Mouse (Mus musculus) limb, embryonic 11.5 days (tissue): ENCODE results near the gene Lrp4. TPM values are rescaled to one million over a fixed set of nuclear protein-coding genes. Genes with fewer than 3 reads are reported as not detected.

Experiments
- ATAC-seq: fragments of 200-750 bp; cut with Nextera tagmentation; 2 replicates; pipeline ENCODE4 v1.8.0; 2017; ENCODE audit warnings: low read depth; ENCODE audit not compliant: insufficient number of reproducible peaks, low FRiP score, low TSS enrichment
- DNase-seq: peaks from one replicate; pipeline ENCODE4 v3.0.0-alpha.2; 2015; ENCODE audit warnings: low spot score
- H3K27ac ChIP-seq: fragments of 300-500 bp; sonication (generic); replicated peaks from 2 replicates; pipeline ENCODE4 v1.5.1; 2014; ENCODE audit warnings: low read depth, mild to moderate bottlenecking, low read length
- H3K27me3 ChIP-seq: fragments of 300-500 bp; sonication (generic); 2 replicates; pipeline ENCODE4 v1.6.1; 2014; ENCODE audit warnings: mild to moderate bottlenecking, low read length, mixed read lengths; ENCODE audit not compliant: control insufficient read depth, insufficient read depth
- H3K36me3 ChIP-seq: fragments of 300-500 bp; sonication (generic); 2 replicates; pipeline ENCODE4 v1.6.1; 2014; ENCODE audit warnings: mild to moderate bottlenecking, low read length, moderate library complexity, mixed read lengths; ENCODE audit not compliant: control insufficient read depth, insufficient read depth
- H3K4me1 ChIP-seq: fragments of 300-500 bp; sonication (generic); 2 replicates; pipeline ENCODE4 v1.6.1; 2014; ENCODE audit warnings: low read length, mixed read lengths; ENCODE audit not compliant: control insufficient read depth, insufficient read depth
- H3K4me2 ChIP-seq: fragments of 300-500 bp; sonication (generic); 2 replicates; pipeline ENCODE4 v1.6.1; 2014; ENCODE audit warnings: low read depth, mild to moderate bottlenecking, moderate library complexity; ENCODE audit not compliant: severe bottlenecking
- H3K4me3 ChIP-seq: fragments of 300-500 bp; sonication (generic); 2 replicates; pipeline ENCODE4 v1.5.1; 2014; ENCODE audit warnings: low read depth, low read length
- H3K9ac ChIP-seq: fragments of 300-500 bp; sonication (generic); 2 replicates; pipeline ENCODE4 v1.6.1; 2014; ENCODE audit warnings: mild to moderate bottlenecking, low read length
- H3K9me3 ChIP-seq: fragments of 300-500 bp; sonication (generic); 2 replicates; pipeline ENCODE4 v1.6.1; 2016; ENCODE audit warnings: low read length; ENCODE audit not compliant: control insufficient read depth
- WGBS: fragments of 180-500 bp; shearing (Covaris S2); extraction: QIAGEN DNeasy Blood & Tissue Kit; methylation state at CpG from one replicate; pipeline ENCODE4 v1.1.7; 2014; 5-methylcytosine and 5-hydroxymethylcytosine counted together
- polyA plus RNA-seq: library from polyadenylated mRNA; unstranded; fragments of >200 nt; fragmentation: Nextera tagmentation; extraction: Ambion mirVana; gene quantifications from 2 replicates; pipeline ENCODE4 v1.2.1, GENCODE M21; 2014

Gene Lrp4
- polyA plus RNA-seq, 1 experiment from 2014 or later: 5.4 TPM

DNA sequence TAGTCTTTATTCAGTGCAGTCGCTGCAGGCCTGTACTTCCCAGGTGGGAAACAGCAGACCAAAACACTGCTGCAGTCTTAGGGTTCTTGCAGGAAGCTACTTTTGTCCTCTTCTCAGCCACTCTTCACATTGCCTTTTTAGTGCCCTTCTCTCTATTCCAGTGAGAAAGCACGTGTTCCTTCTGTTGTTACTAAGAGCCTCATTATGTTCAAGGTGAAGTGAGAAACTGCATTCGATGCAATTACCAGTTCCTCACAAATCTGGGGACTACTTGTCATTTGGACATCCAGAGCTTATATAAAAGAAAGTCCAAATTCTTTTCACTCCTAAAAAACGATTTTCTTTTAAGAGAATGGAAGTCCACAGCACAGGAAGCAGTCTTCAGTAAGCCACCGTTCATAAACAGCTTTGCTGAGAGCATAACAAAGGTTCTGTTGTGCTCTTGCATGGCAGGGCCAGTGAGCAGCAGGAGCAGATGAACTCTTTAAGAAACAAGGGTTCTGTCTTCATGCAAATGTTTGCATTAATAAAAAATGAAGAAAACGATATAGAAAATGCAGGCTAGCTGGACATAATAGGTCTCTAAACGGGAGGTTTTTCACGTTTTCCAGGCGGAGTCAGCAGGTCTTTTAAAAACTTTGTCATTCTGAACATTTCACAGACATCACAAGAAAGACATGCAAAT, 27.3 kb upstream of the Lrp4 start:
- Histone ChIP-seq H3K27ac (no peak overlapping the region; the same call in 1 of the 2 replicates), H3K9me3 (no peaks in the 10 kb centered on the region), H3K4me3 (no peak overlapping the region), H3K4me1 (no peaks in the 10 kb centered on the region), H3K9ac (no peak overlapping the region), H3K27me3 (no peaks in the 10 kb centered on the region), H3K36me3 (no peaks in the 10 kb centered on the region), H3K4me2 (no peak overlapping the region)
- DNase-seq: no peak
- no peak for ATAC-seq
- 41% methylated on average over 9 of the region's 9 CpGs for WGBS

- Histone ChIP-seq H3K9me3 (no peaks in the 10 kb centered on the region), H3K4me3 (no peak overlapping the region), H3K4me1 (no peaks in the 10 kb centered on the region), H3K36me3 (no peaks in the 10 kb centered on the region), H3K4me2 (no peak overlapping the region), H3K9ac (no peak overlapping the region), H3K27me3 (no peaks in the 10 kb centered on the region), H3K27ac (no peak overlapping the region)
- ATAC-seq: no peak
- WGBS: 48% methylated on average over 6 of the region's 6 CpGs
- no peak for DNase-seq
Observed at GRCm38 (mm10) chr2:91430600-91430919, 26.8 kb upstream of the Lrp4 start.

- no peak overlapping the region for H3K27ac ChIP-seq
- H3K9ac ChIP-seq: no peak overlapping the region
- no peak overlapping the region for H3K4me2 ChIP-seq
- DNase-seq (no peak), ATAC-seq (no peak)
- H3K27me3 ChIP-seq: no peaks in the 10 kb centered on the region
- no peak overlapping the region for H3K4me3 ChIP-seq
- no peaks in the 10 kb centered on the region for H3K4me1 ChIP-seq
- 92% methylated on average over 8 of the region's 8 CpGs for WGBS
- H3K36me3 ChIP-seq: no peaks in the 10 kb centered on the region
- H3K9me3 ChIP-seq: no peaks in the 10 kb centered on the region
Observed at GRCm38 (mm10) chr2:91436713-91437112, 20.6 kb upstream of the Lrp4 start.

- Histone ChIP-seq H3K4me3 (no peak overlapping the region), H3K4me2 (no peak overlapping the region), H3K9ac (no peak overlapping the region), H3K27ac (no peak overlapping the region), H3K9me3 (no peaks in the 10 kb centered on the region), H3K4me1 (no peaks in the 10 kb centered on the region), H3K36me3 (no peaks in the 10 kb centered on the region), H3K27me3 (no peaks in the 10 kb centered on the region)
- DNase-seq (no peak), ATAC-seq (no peak)
- WGBS: 91% methylated on average over 5 of the region's 5 CpGs
Observed at GRCm38 (mm10) chr2:91437116-91437815, 20.0 kb upstream of the Lrp4 start.

GRCm38 (mm10) chr2:91439271-91439670, 18.0 kb upstream of the Lrp4 start:
- ATAC-seq (no peak), DNase-seq (no peak)
- H3K27ac ChIP-seq: no peak overlapping the region
- H3K4me3 ChIP-seq: no peak overlapping the region
- H3K4me2 ChIP-seq: no peak overlapping the region
- no peaks in the 10 kb centered on the region for H3K27me3 ChIP-seq
- H3K36me3 ChIP-seq: no peaks in the 10 kb centered on the region
- 0 out of 2 replicates have a peak, but pooled peaks cover 2% of the 10 kb centered on the region for H3K4me1 ChIP-seq
- no peaks in the 10 kb centered on the region for H3K9me3 ChIP-seq
- no peak overlapping the region for H3K9ac ChIP-seq
- WGBS: 82% methylated on average over 10 of the region's 10 CpGs

DNA sequence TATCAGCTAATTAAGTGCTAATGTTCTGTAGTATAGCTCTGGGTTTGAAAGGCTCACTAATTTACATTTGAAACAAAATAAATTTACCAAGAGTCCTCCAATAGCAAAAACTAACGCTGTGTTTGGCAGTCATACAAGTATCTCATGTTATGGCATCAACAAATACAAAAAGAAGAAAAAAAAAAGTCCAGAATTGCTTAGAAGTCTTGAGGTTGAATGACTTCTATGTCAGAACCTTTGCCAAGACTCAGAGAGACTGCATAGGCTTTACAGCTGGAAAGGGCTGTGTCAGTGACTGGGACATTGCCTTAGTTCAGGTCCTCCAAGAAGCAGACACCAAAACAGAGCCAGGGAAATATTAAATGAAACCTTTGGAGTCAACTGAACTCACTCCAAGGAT, 17.4 kb upstream of the Lrp4 start:
- Histone ChIP-seq H3K4me2 (no peak overlapping the region), H3K9me3 (no peaks in the 10 kb centered on the region), H3K36me3 (no peaks in the 10 kb centered on the region), H3K4me3 (no peak overlapping the region), H3K4me1 (0 out of 2 replicates have a peak, but pooled peaks cover 2% of the 10 kb centered on the region), H3K27ac (no peak overlapping the region), H3K9ac (no peak overlapping the region), H3K27me3 (no peaks in the 10 kb centered on the region)
- no peak for ATAC-seq
- no peak for DNase-seq
- WGBS: 81% methylated on average over 1 of the region's 1 CpGs

- Histone ChIP-seq H3K4me2 (no peak overlapping the region), H3K4me1 (0 out of 2 replicates have a peak, but pooled peaks cover 2% of the 10 kb centered on the region), H3K36me3 (no peaks in the 10 kb centered on the region), H3K27ac (no peak overlapping the region), H3K4me3 (no peak overlapping the region), H3K27me3 (no peaks in the 10 kb centered on the region), H3K9ac (no peak overlapping the region), H3K9me3 (no peaks in the 10 kb centered on the region)
- no peak for DNase-seq
- 86% methylated on average over 5 of the region's 5 CpGs for WGBS
- no peak for ATAC-seq
Observed at GRCm38 (mm10) chr2:91440686-91441085, 16.6 kb upstream of the Lrp4 start.

DNA sequence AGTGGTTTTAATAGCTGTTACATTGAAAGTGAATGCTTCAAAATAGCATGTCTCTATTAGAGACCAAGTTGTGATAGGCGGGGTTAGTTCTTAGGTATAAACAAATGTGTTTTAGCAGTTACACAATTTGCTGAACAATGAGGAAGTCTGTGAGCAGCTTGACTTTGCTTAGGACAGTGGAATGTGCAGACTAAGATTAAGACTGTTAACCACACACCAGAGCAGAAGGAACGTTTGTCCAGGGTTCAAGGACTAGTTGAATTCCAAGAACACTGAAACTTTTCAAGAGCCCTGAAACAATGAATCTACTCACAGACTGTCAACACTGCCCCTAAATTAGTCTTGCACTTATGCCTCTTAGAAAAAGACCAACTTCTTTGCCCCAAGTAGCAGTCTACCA, 15.6 kb upstream of the Lrp4 start:
- H3K9ac ChIP-seq: no peak overlapping the region
- no peaks in the 10 kb centered on the region for H3K9me3 ChIP-seq
- ATAC-seq (no peak), DNase-seq (no peak)
- H3K4me2 ChIP-seq: no peak overlapping the region
- no peaks in the 10 kb centered on the region for H3K27me3 ChIP-seq
- H3K4me1 ChIP-seq: 0 out of 2 replicates have a peak, but pooled peaks cover 2% of the 10 kb centered on the region
- no peak overlapping the region for H3K27ac ChIP-seq
- H3K36me3 ChIP-seq: no peaks in the 10 kb centered on the region
- H3K4me3 ChIP-seq: no peak overlapping the region
- WGBS: 80% methylated on average over 2 of the region's 2 CpGs
